In the genomic region with DNA sequence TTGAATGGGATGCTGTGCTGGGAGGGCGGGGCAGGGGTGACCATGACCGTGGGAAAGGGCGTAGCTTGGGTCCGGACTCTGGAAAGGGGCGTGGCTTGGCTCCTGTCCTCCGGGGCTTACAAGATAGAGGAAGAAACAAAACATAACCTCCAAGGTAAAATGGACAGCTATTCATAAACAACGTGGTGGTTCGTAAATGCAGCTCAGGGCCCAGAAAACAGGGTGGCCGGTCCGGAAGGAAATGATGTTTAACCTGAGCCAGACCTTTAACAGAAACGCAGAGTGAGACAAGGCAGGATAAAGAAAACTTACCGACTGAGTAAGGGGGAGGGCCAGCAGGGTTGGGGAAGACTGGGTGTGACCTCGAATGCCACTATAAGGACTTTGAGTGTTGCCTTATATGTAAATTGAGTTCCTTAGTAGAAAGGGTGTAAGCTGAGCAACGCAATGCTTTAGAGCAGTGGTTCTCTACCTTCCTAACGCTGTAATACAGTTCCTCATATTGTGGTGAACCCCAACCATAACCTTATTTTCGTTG, we compare ENCODE assay signal across 9 mouse cellular contexts. TPM values are rescaled to one million over a fixed set of nuclear protein-coding genes. Genes with fewer than 3 reads are reported as not detected.
DNase-seq lines count a peak whose midpoint lies in the region; ATAC-seq and TF ChIP-seq lines count a peak whose summit lies in the region.
"Had no signal": no experiment of that assay in that cellular context is flagged by ENCODE, and none has a peak within 500 bp of the region (broad histone marks: within the 10 kb centered on the region; RNA-seq: fewer than 3 reads in every experiment).

No protein-coding gene starts in this region.

- 0 out of 2 replicates have a peak overlapping the region, but pooled peaks have one; percentile 23 for H3K27ac ChIP-seq in ES-Bruce4 (ENCODE audit: insufficient read depth, low read length)
- no peak overlapping the region for H3K27ac ChIP-seq in limb, embryonic 15.5 days
- no peak overlapping the region for H3K27ac ChIP-seq in neural tube, embryonic 15.5 days (replicated peaks)
- H3K27ac ChIP-seq in forebrain, postnatal 0 days (ENCODE audit: low read depth, low read length): no peak overlapping the region
- H3K27ac ChIP-seq: midbrain, embryonic 12.5 days had no signal

- intact Hi-C loops in heart, postnatal 36 days (cut with DNase I): no loop called here
- intact Hi-C loops in left cerebral cortex, postnatal 36 days (cut with DNase I): no loop called here

- H3K4me2 ChIP-seq in limb, embryonic 15.5 days: peak overlapping the region; percentile 24; the same call in 1 of the 2 replicates
- H3K4me2 ChIP-seq in neural tube, embryonic 15.5 days: 0 out of 2 replicates have a peak overlapping the region, but pooled peaks have one; percentile 9
- no peak overlapping the region for H3K4me2 ChIP-seq in forebrain, postnatal 0 days (ENCODE audit: low read depth)
- H3K4me2 ChIP-seq: midbrain, embryonic 12.5 days had no signal

- no peaks in the 10 kb centered on the region; the same call in 1 of the 2 replicates for H3K27me3 ChIP-seq in ES-Bruce4 (ENCODE audit: control insufficient read depth, insufficient read depth, low read length, poor library complexity, severe bottlenecking)
- H3K27me3 ChIP-seq in limb, embryonic 15.5 days: no peaks in the 10 kb centered on the region
- H3K27me3 ChIP-seq in neural tube, embryonic 15.5 days (replicated peaks): no peaks in the 10 kb centered on the region
- no peaks in the 10 kb centered on the region for H3K27me3 ChIP-seq in forebrain, postnatal 0 days (ENCODE audit: insufficient read depth, low read length)
- H3K27me3 ChIP-seq: midbrain, embryonic 12.5 days had no signal

- TF ChIP-seq EP300 in ES-Bruce4 (IDR thresholded peaks at IDR 0.05; ENCODE audit: insufficient read depth, low read depth, low read length): 0 out of 2 replicates have a peak, but pooled peaks have one; percentile 13

- DNase-seq in heart, postnatal 36 days: peak; percentile 49 to 57
- no peak for DNase-seq in layer of hippocampus, postnatal 14 days (ENCODE audit: low spot score in 2 of 2)
- no peak for DNase-seq in left cerebral cortex, postnatal 36 days (ENCODE audit: low spot score in 2 of 2)
- no peak for DNase-seq in forebrain, postnatal 0 days

- H3K9ac ChIP-seq in ES-Bruce4 (ENCODE audit: low read depth, poor library complexity, severe bottlenecking): no peak overlapping the region
- no peak overlapping the region for H3K9ac ChIP-seq in limb, embryonic 15.5 days
- H3K9ac ChIP-seq in neural tube, embryonic 15.5 days (replicated peaks): no peak overlapping the region
- no peak overlapping the region for H3K9ac ChIP-seq in forebrain, postnatal 0 days
- H3K9ac ChIP-seq: midbrain, embryonic 12.5 days had no signal

- no peak for TF ChIP-seq CTCF in ES-Bruce4 (IDR thresholded peaks at IDR 0.05; ENCODE audit: low read depth, low read length)
- no peak for TF ChIP-seq CTCF in forebrain, postnatal 0 days (IDR thresholded peaks at IDR 0.05; ENCODE audit: low read depth)

- no peak for TF ChIP-seq POLR2A in ES-Bruce4 (IDR thresholded peaks at IDR 0.05; ENCODE audit: insufficient read depth, low read length)

- WGBS in limb, embryonic 15.5 days: 31% methylated on average over 16 of the region's 16 CpGs
- WGBS in neural tube, embryonic 15.5 days: 48% methylated on average over 16 of the region's 16 CpGs
- WGBS in forebrain, postnatal 0 days: 59% methylated on average over 16 of the region's 16 CpGs

- peaks cover 3% of the 10 kb centered on the region for H3K4me1 ChIP-seq in ES-Bruce4 (ENCODE audit: control insufficient read depth, insufficient read depth, low read length)
- H3K4me1 ChIP-seq in limb, embryonic 15.5 days: peaks cover 23% of the 10 kb centered on the region
- peaks cover 19% of the 10 kb centered on the region for H3K4me1 ChIP-seq in neural tube, embryonic 15.5 days
- no peaks in the 10 kb centered on the region for H3K4me1 ChIP-seq in forebrain, postnatal 0 days (ENCODE audit: insufficient read depth)

- no peak overlapping the region for H3K4me3 ChIP-seq in ES-Bruce4 (ENCODE audit: low read depth, low read length)
- H3K4me3 ChIP-seq in limb, embryonic 15.5 days: no peak overlapping the region
- H3K4me3 ChIP-seq in neural tube, embryonic 15.5 days (replicated peaks): no peak overlapping the region
- no peak overlapping the region for H3K4me3 ChIP-seq in forebrain, postnatal 0 days (ENCODE audit: low read depth, low read length)
- H3K4me3 ChIP-seq: midbrain, embryonic 12.5 days had no signal

- peak; percentile 84 for ATAC-seq in common myeloid progenitor, adult 5-6 weeks (replicated peaks; ENCODE audit: low read depth, poor library complexity, severe bottlenecking)
- ATAC-seq in limb, embryonic 15.5 days (ENCODE audit: insufficient number of reproducible peaks, low FRiP score, low TSS enrichment, low read depth): no peak
- no peak for ATAC-seq in neural tube, embryonic 15.5 days (ENCODE audit: low FRiP score)
- no peak for ATAC-seq in forebrain, postnatal 0 days

- no peaks in the 10 kb centered on the region for H3K9me3 ChIP-seq in ES-Bruce4 (replicated peaks; ENCODE audit: control insufficient read depth, insufficient read depth, low read length, poor library complexity, severe bottlenecking)
- no peaks in the 10 kb centered on the region for H3K9me3 ChIP-seq in limb, embryonic 15.5 days
- no peaks in the 10 kb centered on the region for H3K9me3 ChIP-seq in neural tube, embryonic 15.5 days (replicated peaks)
- no peaks in the 10 kb centered on the region for H3K9me3 ChIP-seq in forebrain, postnatal 0 days (ENCODE audit: low read length)
- H3K9me3 ChIP-seq: midbrain, embryonic 12.5 days had no signal

- no peaks in the 10 kb centered on the region for H3K36me3 ChIP-seq in ES-Bruce4 (ENCODE audit: control insufficient read depth, insufficient read depth, low read length, poor library complexity, severe bottlenecking)
- H3K36me3 ChIP-seq in limb, embryonic 15.5 days: no peaks in the 10 kb centered on the region
- H3K36me3 ChIP-seq in neural tube, embryonic 15.5 days: no peaks in the 10 kb centered on the region
- no peaks in the 10 kb centered on the region for H3K36me3 ChIP-seq in forebrain, postnatal 0 days (ENCODE audit: insufficient read depth)
- H3K36me3 ChIP-seq: midbrain, embryonic 12.5 days had no signal

RNA-seq across cellular contexts. Expression of a gene that starts 26.9 kb away (rescaled TPM):
- polyA plus RNA-seq in ES-Bruce4 (2011; ENCODE audit: insufficient read depth, insufficient read length, low read depth, missing spikeins): 0.51 and 0.84 TPM in 2 replicates
- 1.2 and 4.0 TPM in 2 replicates for total RNA-seq in common myeloid progenitor, adult 5-6 weeks (2017)
- 1 to 10 TPM in 1 of 2 experiments, under 1 TPM in 1; 0.46 to 1.3 TPM for total RNA-seq in heart, postnatal 36 days (2021)
- 1.1 and 1.2 TPM in 2 replicates for polyA plus RNA-seq in limb, embryonic 15.5 days (2015; fragmentation: Nextera tagmentation; extraction: Ambion mirVana)
- 0.35 and 4.8 TPM in 2 replicates for polyA plus RNA-seq in neural tube, embryonic 15.5 days (2015; fragmentation: Nextera tagmentation; extraction: Ambion mirVana)
- total RNA-seq in layer of hippocampus, postnatal 14 days (2021): under 1 TPM; 0.64 to 0.85 TPM
- total RNA-seq in left cerebral cortex, postnatal 36 days (2021): under 1 TPM; 0.35 to 0.50 TPM
- 0.23 TPM in 1 of 2 replicates, not detected in the other for total RNA-seq in forebrain, postnatal 0 days (2014; rRNA removed)
- 0.21 TPM in 1 of 2 replicates, not detected in the other for polyA plus RNA-seq in forebrain, postnatal 0 days (2015; fragmentation: Nextera tagmentation; extraction: Ambion mirVana)

RNA-seq across cellular contexts. Expression of a gene that starts 34.3 kb away (rescaled TPM):
- not detected in 2 replicates for polyA plus RNA-seq in ES-Bruce4 (2011; ENCODE audit: insufficient read depth, insufficient read length, low read depth, missing spikeins)
- not detected in 2 replicates for total RNA-seq in common myeloid progenitor, adult 5-6 weeks (2017)
- total RNA-seq in heart, postnatal 36 days (2021): not detected
- polyA plus RNA-seq in limb, embryonic 15.5 days (2015; fragmentation: Nextera tagmentation; extraction: Ambion mirVana): 0.09 TPM in 1 of 2 replicates, not detected in the other
- polyA plus RNA-seq in neural tube, embryonic 15.5 days (2015; fragmentation: Nextera tagmentation; extraction: Ambion mirVana): 0.08 TPM in 1 of 2 replicates, not detected in the other
- not detected for total RNA-seq in layer of hippocampus, postnatal 14 days (2021)
- total RNA-seq in left cerebral cortex, postnatal 36 days (2021): not detected
- total RNA-seq in forebrain, postnatal 0 days (2014; rRNA removed): not detected in 2 replicates
- not detected in 2 replicates for polyA plus RNA-seq in forebrain, postnatal 0 days (2015; fragmentation: Nextera tagmentation; extraction: Ambion mirVana)
- polyA plus RNA-seq: midbrain, embryonic 12.5 days had no signal

Comparison
In these comparisons a context has a peak if more than half of its experiments do, and no peak if none do; other contexts are left out.
1. DNase-seq: peak in heart, postnatal 36 days (2 of 2); none in layer of hippocampus, postnatal 14 days (0 of 2), left cerebral cortex, postnatal 36 days (0 of 2) and forebrain, postnatal 0 days (single experiment).